Mouse (Mus musculus): ENCODE measurements around the gene Pip5k1b. TPM values are rescaled to one million over a fixed set of nuclear protein-coding genes. Genes with fewer than 3 reads are reported as not detected.
A peak's percentile ranks its signal among the peaks of the same experiment; 100 is the strongest.

The Pip5k1b gene
- polyA plus RNA-seq, 1 experiment from 2014 or later = 10.9 TPM

DNA sequence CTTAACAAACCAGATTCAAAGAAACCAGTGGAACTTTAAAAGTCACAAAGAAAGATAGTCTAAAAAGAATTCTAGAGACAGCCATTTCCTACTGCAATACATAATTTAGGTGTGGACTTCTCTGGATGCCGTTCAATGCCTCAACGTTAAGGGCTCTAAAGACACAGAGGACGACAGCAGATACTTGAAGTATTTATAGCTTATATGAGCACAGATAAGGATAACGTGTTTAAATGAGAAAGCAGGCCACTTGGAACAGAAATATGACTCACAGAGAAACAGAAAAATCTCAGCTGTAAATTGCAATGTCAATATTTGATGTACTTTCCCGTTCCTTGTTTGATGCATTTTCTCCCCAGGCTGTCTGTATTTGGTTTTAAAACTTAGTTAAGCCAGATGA is 212.9 kb downstream of the Pip5k1b start:
- peaks cover 11 to 20% of the 10 kb centered on the region in 2 experiments for H3K4me1 ChIP-seq (ENCODE audit: control insufficient read depth in 2 of 2, insufficient read depth in 2 of 2, low read length in 2 of 2)
- H3K9ac ChIP-seq (ENCODE audit: low read length) = peak overlapping the region; percentile 49; the same call in 1 of the 2 replicates
- H3K36me3 ChIP-seq (ENCODE audit: control insufficient read depth, insufficient read depth, low read length) = no peaks in the 10 kb centered on the region
- H3K4me2 ChIP-seq (ENCODE audit: low read length) = peak overlapping the region; percentile 22
- H3K27me3 ChIP-seq (ENCODE audit: control insufficient read depth, insufficient read depth, low read length) = no peaks in the 10 kb centered on the region
- H3K4me3 ChIP-seq (ENCODE audit: control insufficient read depth in 1 of 2, insufficient read depth in 1 of 2, low read depth in 1 of 2, low read length in 2 of 2) = no peak overlapping the region
- 0 out of 2 replicates have a peak, but pooled peaks cover 3% of the 10 kb centered on the region for H3K9me3 ChIP-seq (ENCODE audit: control insufficient read depth, low read length)
- peak overlapping the region in 1 of 2 experiments; percentile 70; a peak in 3 of 4 replicates for H3K27ac ChIP-seq (replicated peaks in 1 of 2; ENCODE audit: control insufficient read depth in 1 of 2, insufficient read depth in 1 of 2, low read depth in 2 of 2, low read length in 2 of 2)
- no peak for ATAC-seq (ENCODE audit: insufficient number of reproducible peaks, insufficient read depth, low FRiP score, low read depth)
- WGBS = 15% methylated on average over 5 of the region's 5 CpGs

GRCm38 (mm10) chr19:24336370-24337076 is 219.1 kb downstream of the Pip5k1b start:
- ATAC-seq (ENCODE audit: insufficient number of reproducible peaks, insufficient read depth, low FRiP score, low read depth) = no peak
- Histone ChIP-seq H3K27me3 (ENCODE audit: control insufficient read depth, insufficient read depth, low read length) (no peaks in the 10 kb centered on the region), H3K4me1 (ENCODE audit: control insufficient read depth in 2 of 2, insufficient read depth in 2 of 2, low read length in 2 of 2) (peaks cover 7 to 18% of the 10 kb centered on the region in 2 experiments; a peak in 3 of 4 replicates), H3K27ac (replicated peaks in 1 of 2; ENCODE audit: control insufficient read depth in 1 of 2, insufficient read depth in 1 of 2, low read depth in 2 of 2, low read length in 2 of 2) (no peak overlapping the region), H3K9ac (ENCODE audit: low read length) (no peak overlapping the region), H3K9me3 (ENCODE audit: control insufficient read depth, low read length) (0 out of 2 replicates have a peak, but pooled peaks cover 3% of the 10 kb centered on the region), H3K4me3 (ENCODE audit: control insufficient read depth in 1 of 2, insufficient read depth in 1 of 2, low read depth in 1 of 2, low read length in 2 of 2) (no peak overlapping the region), H3K36me3 (ENCODE audit: control insufficient read depth, insufficient read depth, low read length) (no peaks in the 10 kb centered on the region), H3K4me2 (ENCODE audit: low read length) (no peak overlapping the region)
- WGBS = 62% methylated on average over 12 of the region's 12 CpGs

DNA sequence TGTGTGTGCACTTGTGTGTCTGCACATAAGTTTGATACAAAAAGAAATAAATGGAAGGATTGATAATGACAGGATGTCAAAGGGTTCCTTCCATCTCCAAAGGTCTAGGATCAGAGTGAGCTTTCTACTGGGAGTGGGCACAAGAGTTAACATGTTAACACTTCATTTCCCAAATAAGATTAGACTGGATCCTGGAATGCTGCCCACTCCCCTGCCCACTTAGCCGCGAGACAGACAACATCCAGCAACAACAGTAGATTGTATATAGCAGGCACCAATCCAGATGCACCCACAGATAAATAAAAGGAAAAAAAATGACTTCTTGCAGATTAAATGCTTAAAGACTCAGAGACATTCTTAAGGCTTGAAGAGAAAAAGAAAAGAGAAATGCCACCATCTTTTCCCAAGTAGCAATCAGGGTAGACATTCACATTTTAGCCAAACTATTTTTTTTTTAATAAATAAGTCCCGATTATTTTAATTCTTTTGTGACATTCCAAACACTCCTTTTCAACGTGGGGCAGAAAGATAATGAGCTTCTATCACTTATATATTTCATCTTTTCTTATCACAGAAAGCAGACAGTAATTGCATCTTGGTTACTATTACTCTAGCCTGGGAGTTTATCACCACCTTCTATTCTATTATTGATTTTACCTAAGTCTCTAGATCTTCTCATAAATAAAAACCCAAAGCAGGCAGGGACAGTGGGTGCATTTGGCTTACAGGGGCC is 219.9 kb downstream of the Pip5k1b start:
- Histone ChIP-seq H3K27me3 (ENCODE audit: control insufficient read depth, insufficient read depth, low read length) (no peaks in the 10 kb centered on the region), H3K4me1 (ENCODE audit: control insufficient read depth in 2 of 2, insufficient read depth in 2 of 2, low read length in 2 of 2) (peaks cover 7 to 18% of the 10 kb centered on the region in 2 experiments; a peak in 3 of 4 replicates), H3K9me3 (ENCODE audit: control insufficient read depth, low read length) (no peaks in the 10 kb centered on the region), H3K27ac (replicated peaks in 1 of 2; ENCODE audit: control insufficient read depth in 1 of 2, insufficient read depth in 1 of 2, low read depth in 2 of 2, low read length in 2 of 2) (no peak overlapping the region), H3K9ac (ENCODE audit: low read length) (no peak overlapping the region), H3K4me2 (ENCODE audit: low read length) (no peak overlapping the region), H3K36me3 (ENCODE audit: control insufficient read depth, insufficient read depth, low read length) (no peaks in the 10 kb centered on the region), H3K4me3 (ENCODE audit: control insufficient read depth in 1 of 2, insufficient read depth in 1 of 2, low read depth in 1 of 2, low read length in 2 of 2) (no peak overlapping the region)
- 49% methylated on average over 4 of the region's 4 CpGs for WGBS
- no peak for ATAC-seq (ENCODE audit: insufficient number of reproducible peaks, insufficient read depth, low FRiP score, low read depth)

DNA sequence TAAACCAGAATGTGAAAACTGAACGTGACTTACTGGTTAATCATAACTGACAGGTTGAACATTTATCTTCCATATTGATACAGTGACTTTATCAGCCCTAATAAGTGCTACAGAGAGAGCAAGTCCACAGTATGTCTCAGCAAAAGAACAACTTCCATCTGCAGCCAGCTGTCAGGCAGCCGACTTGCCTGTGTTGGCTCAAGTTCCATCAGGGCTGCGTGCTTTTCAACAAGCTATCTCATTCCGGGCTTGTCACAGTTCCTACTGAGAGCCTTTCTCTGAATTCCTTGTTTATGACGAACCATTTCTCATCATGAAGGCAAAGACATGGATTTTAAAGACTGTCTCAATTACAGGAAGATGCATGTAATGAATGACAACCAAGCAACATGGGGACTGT is 222.7 kb downstream of the Pip5k1b start:
- peak overlapping the region; percentile 14 to 76; a peak in 3 of 4 replicates for H3K27ac ChIP-seq (replicated peaks in 1 of 2; ENCODE audit: control insufficient read depth in 1 of 2, insufficient read depth in 1 of 2, low read depth in 2 of 2, low read length in 2 of 2)

GRCm38 (mm10) chr19:24331274-24331673 is 224.4 kb downstream of the Pip5k1b start:
- no peak overlapping the region for H3K4me2 ChIP-seq (ENCODE audit: low read length)
- no peaks in the 10 kb centered on the region for H3K27me3 ChIP-seq (ENCODE audit: control insufficient read depth, insufficient read depth, low read length)
- ATAC-seq (ENCODE audit: insufficient number of reproducible peaks, insufficient read depth, low FRiP score, low read depth) = no peak
- H3K27ac ChIP-seq (replicated peaks in 1 of 2; ENCODE audit: control insufficient read depth in 1 of 2, insufficient read depth in 1 of 2, low read depth in 2 of 2, low read length in 2 of 2) = no peak overlapping the region
- H3K9me3 ChIP-seq (ENCODE audit: control insufficient read depth, low read length) = no peaks in the 10 kb centered on the region
- peaks cover 7 to 14% of the 10 kb centered on the region in 2 experiments; a peak in 3 of 4 replicates for H3K4me1 ChIP-seq (ENCODE audit: control insufficient read depth in 2 of 2, insufficient read depth in 2 of 2, low read length in 2 of 2)
- no peak overlapping the region for H3K9ac ChIP-seq (ENCODE audit: low read length)
- WGBS = 72% methylated on average over 2 of the region's 2 CpGs
- H3K36me3 ChIP-seq (ENCODE audit: control insufficient read depth, insufficient read depth, low read length) = no peaks in the 10 kb centered on the region
- H3K4me3 ChIP-seq (ENCODE audit: control insufficient read depth in 1 of 2, insufficient read depth in 1 of 2, low read depth in 1 of 2, low read length in 2 of 2) = no peak overlapping the region

More for the DNA sequence above, 222.7 kb downstream of the Pip5k1b start:
- WGBS = 34% methylated on average over 5 of the region's 5 CpGs
- peak; percentile 26; the same call in 1 of the 2 replicates for ATAC-seq (ENCODE audit: insufficient number of reproducible peaks, insufficient read depth, low FRiP score, low read depth)
- no peak overlapping the region for H3K9ac ChIP-seq (ENCODE audit: low read length)
- H3K27me3 ChIP-seq (ENCODE audit: control insufficient read depth, insufficient read depth, low read length) = no peaks in the 10 kb centered on the region
- no peak overlapping the region for H3K4me3 ChIP-seq (ENCODE audit: control insufficient read depth in 1 of 2, insufficient read depth in 1 of 2, low read depth in 1 of 2, low read length in 2 of 2)
- H3K4me1 ChIP-seq (ENCODE audit: control insufficient read depth in 2 of 2, insufficient read depth in 2 of 2, low read length in 2 of 2) = peaks cover 7 to 18% of the 10 kb centered on the region in 2 experiments; a peak in 3 of 4 replicates
- H3K4me2 ChIP-seq (ENCODE audit: low read length) = no peak overlapping the region
- H3K36me3 ChIP-seq (ENCODE audit: control insufficient read depth, insufficient read depth, low read length) = no peaks in the 10 kb centered on the region
- no peaks in the 10 kb centered on the region for H3K9me3 ChIP-seq (ENCODE audit: control insufficient read depth, low read length)

DNA sequence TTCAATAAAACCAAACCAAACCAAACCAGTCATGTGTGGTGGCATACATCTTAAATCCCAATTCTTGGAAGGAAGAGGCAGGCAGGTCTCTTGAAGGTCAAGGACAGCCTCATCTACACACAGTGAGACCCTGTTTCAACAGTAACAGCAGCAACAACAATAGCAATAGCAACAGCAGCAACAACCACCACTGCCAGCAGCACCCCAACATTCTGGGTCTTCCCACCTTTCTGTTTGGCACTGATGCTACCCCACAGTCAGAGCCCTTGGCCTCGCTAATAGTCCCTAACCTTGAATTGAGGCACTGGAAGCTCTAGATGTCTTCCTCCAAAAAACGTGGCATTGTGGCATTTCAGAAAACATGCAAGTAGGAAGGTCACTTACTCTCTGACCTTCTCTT is 225.3 kb downstream of the Pip5k1b start:
- 75% methylated on average over 2 of the region's 2 CpGs for WGBS
- Histone ChIP-seq H3K36me3 (ENCODE audit: control insufficient read depth, insufficient read depth, low read length) (no peaks in the 10 kb centered on the region), H3K27ac (replicated peaks in 1 of 2; ENCODE audit: control insufficient read depth in 1 of 2, insufficient read depth in 1 of 2, low read depth in 2 of 2, low read length in 2 of 2) (no peak overlapping the region), H3K9me3 (ENCODE audit: control insufficient read depth, low read length) (no peaks in the 10 kb centered on the region), H3K9ac (ENCODE audit: low read length) (no peak overlapping the region), H3K4me3 (ENCODE audit: control insufficient read depth in 1 of 2, insufficient read depth in 1 of 2, low read depth in 1 of 2, low read length in 2 of 2) (no peak overlapping the region), H3K4me2 (ENCODE audit: low read length) (no peak overlapping the region), H3K4me1 (ENCODE audit: control insufficient read depth in 2 of 2, insufficient read depth in 2 of 2, low read length in 2 of 2) (peaks cover 6 to 7% of the 10 kb centered on the region in 2 experiments; a peak in 2 of 4 replicates), H3K27me3 (ENCODE audit: control insufficient read depth, insufficient read depth, low read length) (no peaks in the 10 kb centered on the region)
- no peak for ATAC-seq (ENCODE audit: insufficient number of reproducible peaks, insufficient read depth, low FRiP score, low read depth)

GRCm38 (mm10) chr19:24327921-24328320 is 227.8 kb downstream of the Pip5k1b start:
- no peak overlapping the region for H3K4me2 ChIP-seq (ENCODE audit: low read length)
- 40% methylated on average over 2 of the region's 2 CpGs for WGBS
- peaks cover 6% of the 10 kb centered on the region in 2 experiments for H3K4me1 ChIP-seq (ENCODE audit: control insufficient read depth in 2 of 2, insufficient read depth in 2 of 2, low read length in 2 of 2)
- H3K36me3 ChIP-seq (ENCODE audit: control insufficient read depth, insufficient read depth, low read length) = no peaks in the 10 kb centered on the region
- H3K27me3 ChIP-seq (ENCODE audit: control insufficient read depth, insufficient read depth, low read length) = no peaks in the 10 kb centered on the region
- no peak overlapping the region for H3K4me3 ChIP-seq (ENCODE audit: control insufficient read depth in 1 of 2, insufficient read depth in 1 of 2, low read depth in 1 of 2, low read length in 2 of 2)
- no peak overlapping the region for H3K9ac ChIP-seq (ENCODE audit: low read length)
- no peak overlapping the region for H3K27ac ChIP-seq (replicated peaks in 1 of 2; ENCODE audit: control insufficient read depth in 1 of 2, insufficient read depth in 1 of 2, low read depth in 2 of 2, low read length in 2 of 2)
- ATAC-seq (ENCODE audit: insufficient number of reproducible peaks, insufficient read depth, low FRiP score, low read depth) = no peak
- no peaks in the 10 kb centered on the region for H3K9me3 ChIP-seq (ENCODE audit: control insufficient read depth, low read length)

All from heart, embryonic 14.5 days (tissue).